Mouse (Mus musculus) spleen, adult 12 weeks (tissue): Measurements from ENCODE around the gene Fhod1.
"Not testable (repeated sequence)": the region's sequence is repeated elsewhere in the genome, so short reads cannot be mapped to it uniquely, and the experiment has no call there.

Experiments used
- DNase-seq: peaks from one replicate; pipeline ENCODE4 v3.0.0; 2022; ENCODE audit warnings: low spot score

Fhod1 gene

GRCm38 (mm10) chr8:105295895-105296573, 51.7 kb downstream of the Fhod1 start, which contains the start of gene Exoc3l:
Gene Exoc3l, minus strand, starts transcription at chr8:105296101.
- no peak for DNase-seq

- no peak for DNase-seq
Observed at GRCm38 (mm10) chr8:105295256-105295655, 52.5 kb downstream of the Fhod1 start.

- no peak for DNase-seq
Observed at GRCm38 (mm10) chr8:105294776-105295175, 53.0 kb downstream of the Fhod1 start.

GRCm38 (mm10) chr8:105293405-105293804, 54.3 kb downstream of the Fhod1 start:
- DNase-seq, result no peak

GRCm38 (mm10) chr8:105292471-105292870, 55.3 kb downstream of the Fhod1 start:
- no peak for DNase-seq

- not testable (repeated sequence) for DNase-seq
Observed at GRCm38 (mm10) chr8:105291802-105292201, 56.0 kb downstream of the Fhod1 start.

- not testable (repeated sequence) for DNase-seq
Observed at GRCm38 (mm10) chr8:105291364-105291763, 56.4 kb downstream of the Fhod1 start.

- DNase-seq, result peak; percentile 80
Observed at GRCm38 (mm10) chr8:105290554-105291314, 57.0 kb downstream of the Fhod1 start.

GRCm38 (mm10) chr8:105289805-105290460, 57.8 kb downstream of the Fhod1 start, which contains the start of gene 4931428F04Rik:
Gene 4931428F04Rik, minus strand, starts transcription at chr8:105289864.
- DNase-seq, result no peak

GRCm38 (mm10) chr8:105288958-105289732, 58.6 kb downstream of the Fhod1 start:
- peak; percentile 85 for DNase-seq

DNA sequence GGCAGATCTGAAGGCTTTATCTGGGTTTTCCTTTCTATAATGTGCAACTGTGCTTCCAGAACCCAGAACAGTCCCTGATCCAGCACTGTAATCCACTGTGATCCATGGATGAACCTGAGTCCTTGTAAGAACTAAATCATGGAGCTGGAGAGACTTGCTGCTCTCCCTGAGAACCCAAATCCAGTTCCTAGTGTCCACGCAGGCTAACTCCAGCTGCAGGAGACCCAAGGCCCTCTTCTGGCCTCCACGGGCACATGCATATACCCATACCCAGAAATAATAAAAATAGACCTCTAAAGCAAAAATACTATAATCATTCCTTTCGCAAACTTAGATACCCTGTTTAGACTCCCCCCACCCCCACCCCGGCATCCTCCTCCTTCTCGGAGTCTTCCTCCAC, 59.5 kb downstream of the Fhod1 start:
- DNase-seq, result no peak

GRCm38 (mm10) chr8:105286907-105287306, 60.8 kb downstream of the Fhod1 start:
- no peak for DNase-seq

DNA sequence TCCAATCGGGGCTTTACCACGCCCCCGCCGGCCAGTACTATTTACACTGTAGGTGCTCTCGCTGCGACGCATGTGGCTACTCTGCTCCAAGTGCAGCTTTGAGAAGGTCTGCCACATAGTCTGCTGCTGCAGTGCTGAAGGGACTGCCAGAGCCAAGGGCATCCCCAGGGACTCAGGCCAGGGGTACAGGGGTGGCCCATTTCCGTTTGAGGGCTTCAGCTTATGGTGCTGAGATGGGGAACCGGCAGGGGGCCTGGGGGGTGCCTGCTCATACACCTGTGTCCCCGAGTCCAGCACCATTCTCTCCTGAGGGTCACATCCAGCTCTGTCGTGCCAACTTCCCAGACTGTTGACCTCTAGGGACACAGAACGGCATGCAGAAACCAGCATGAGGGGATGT, 62.2 kb downstream of the Fhod1 start:
- DNase-seq, result no peak

DNA sequence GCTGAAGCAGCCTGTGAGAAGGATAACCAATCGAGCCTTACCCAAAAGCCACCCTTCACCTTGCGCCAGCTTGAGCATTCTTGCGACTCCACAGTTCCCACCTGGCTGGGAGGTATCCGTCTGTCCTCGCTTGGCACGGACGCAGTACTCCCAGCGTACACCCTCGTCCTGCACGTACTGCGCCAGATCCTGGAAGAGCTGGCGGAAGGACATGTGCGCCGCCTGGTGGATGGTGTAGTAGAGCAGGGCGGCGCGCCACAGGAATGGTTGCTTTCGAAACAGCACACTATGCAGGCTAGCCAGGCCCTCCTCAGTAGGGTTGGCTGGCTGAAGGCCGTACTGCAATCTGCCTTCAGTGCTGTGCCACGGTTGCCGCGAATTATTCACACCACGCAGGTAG, 64.7 kb downstream of the Fhod1 start:
- no peak for DNase-seq

DNA sequence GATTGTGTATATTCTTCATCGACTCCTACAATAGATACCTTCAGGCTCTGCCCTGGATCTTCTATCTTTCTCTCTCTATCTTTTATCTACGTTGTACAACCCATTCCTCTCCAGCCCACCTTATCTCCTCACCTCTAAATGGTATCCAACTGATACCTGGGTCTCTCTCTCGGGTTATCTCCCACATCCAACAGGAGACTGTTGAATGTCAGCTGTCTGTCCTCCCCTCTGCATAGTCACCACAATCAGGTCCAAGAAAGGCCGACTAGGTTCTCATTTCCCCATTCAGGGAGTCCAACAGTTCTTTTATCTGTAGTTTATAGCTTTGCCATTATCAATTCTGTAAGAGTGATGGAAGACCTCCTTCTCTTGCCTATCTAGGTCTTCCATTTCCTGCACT, 65.5 kb downstream of the Fhod1 start:
- DNase-seq, result no peak

DNA sequence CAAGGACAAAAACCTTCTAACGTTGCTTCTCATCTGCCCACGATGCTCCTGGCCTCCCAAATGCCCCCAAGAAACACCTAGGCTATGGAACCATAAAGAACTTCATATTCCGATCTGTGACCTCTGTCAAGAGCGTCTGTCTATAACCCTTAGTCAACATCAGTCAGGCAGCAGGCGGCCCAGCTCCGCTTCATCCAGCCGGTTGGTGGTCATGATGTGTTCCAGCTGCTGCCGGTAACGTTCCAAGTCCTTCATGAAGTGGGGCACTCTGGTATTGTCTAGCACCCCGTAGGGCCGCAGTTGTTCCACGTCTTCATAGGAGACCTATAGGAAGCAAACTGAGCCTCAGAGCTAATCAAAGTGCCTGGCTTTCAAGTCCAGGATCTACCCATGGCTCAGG, 65.9 kb downstream of the Fhod1 start:
- no peak for DNase-seq

DNA sequence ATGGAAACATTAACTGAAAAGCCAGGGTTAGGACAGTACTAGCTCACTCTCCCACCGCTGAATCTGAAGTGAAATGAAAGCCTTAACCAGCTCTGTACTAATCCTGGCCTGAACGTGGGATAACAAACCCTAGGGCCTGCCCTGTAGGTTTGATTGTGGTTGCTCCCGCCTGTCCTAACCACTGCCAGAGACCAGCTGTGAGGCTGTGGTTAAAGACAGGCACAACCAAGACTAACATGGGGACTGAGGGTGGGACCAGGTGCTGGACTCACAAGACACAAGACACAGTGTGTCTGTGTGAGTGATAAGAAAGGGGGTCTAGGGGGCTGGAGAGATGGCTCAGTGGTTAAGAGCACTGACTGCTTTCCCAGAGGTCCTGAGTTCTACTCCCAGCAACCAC, 67.2 kb downstream of the Fhod1 start:
- no peak for DNase-seq
